Comparison of ENCODE assay signal across 11 mouse cellular contexts in the genomic region with DNA sequence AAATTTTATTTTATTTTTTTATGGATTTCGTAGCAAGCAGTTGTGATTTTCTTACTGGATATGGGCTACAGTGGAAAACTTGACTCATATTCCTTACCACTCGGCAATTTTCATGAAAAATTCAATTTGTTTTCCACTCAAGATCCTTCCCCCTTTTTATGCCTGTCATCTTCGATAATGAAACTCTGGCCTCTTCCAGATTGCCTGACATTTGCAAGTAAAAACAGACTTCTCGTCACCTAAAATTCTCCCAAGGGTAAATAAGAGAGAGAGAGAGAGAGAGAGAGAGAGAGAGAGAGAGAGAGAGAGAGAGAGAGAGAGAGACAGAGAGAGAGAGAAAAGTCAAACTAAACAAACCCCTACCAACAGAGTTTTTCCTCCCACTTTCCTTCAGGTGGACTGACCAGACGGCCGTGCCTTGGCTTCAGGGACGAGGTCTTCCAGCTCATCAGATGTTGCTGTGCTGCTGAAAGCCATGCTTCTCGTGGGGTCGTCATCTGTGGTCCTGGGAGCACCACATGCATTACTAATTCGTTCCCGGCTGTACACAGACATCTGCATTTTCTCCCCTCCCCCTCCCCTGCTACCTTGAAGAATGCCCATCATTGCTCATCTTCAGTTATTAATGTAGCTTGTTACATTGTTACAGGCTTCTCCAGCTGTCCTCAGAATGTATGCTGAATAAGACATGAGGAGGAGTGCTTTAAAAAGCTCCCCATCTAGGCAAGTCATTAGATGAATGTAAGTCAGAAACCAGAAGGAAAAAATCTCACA.
DNase-seq lines count a peak whose midpoint lies in the region; ATAC-seq and TF ChIP-seq lines count a peak whose summit lies in the region.
"Had no signal": no experiment of that assay in that cellular context is flagged by ENCODE, and none has a peak within 500 bp of the region (broad histone marks: within the 10 kb centered on the region; RNA-seq: fewer than 3 reads in every experiment).

No protein-coding gene starts in this region.

- H3K27me3 ChIP-seq in forebrain, embryonic 15.5 days: no peaks in the 10 kb centered on the region
- no peaks in the 10 kb centered on the region for H3K27me3 ChIP-seq in midbrain, embryonic 10.5 days (ENCODE audit: low read depth, poor library complexity, severe bottlenecking)

- no peaks in the 10 kb centered on the region for H3K9me3 ChIP-seq in forebrain, embryonic 15.5 days
- no peaks in the 10 kb centered on the region for H3K9me3 ChIP-seq in midbrain, embryonic 10.5 days (replicated peaks)

- peak; percentile 58 for ATAC-seq in forebrain, embryonic 15.5 days (replicated peaks)
- ATAC-seq: CD4-positive, CD25-positive, alpha-beta regulatory T cell, adult 4 months; lung, postnatal 0 days had no signal

- intact Hi-C loops in left cerebral cortex, adult 2 months (cut with DNase I): loop anchor here (5.0 kb wide), 1 partner anchor 291 kb away; no protein-coding TSS in a partner anchor

- peak overlapping the region; percentile 24; the same call in 1 of the 2 replicates for H3K4me2 ChIP-seq in forebrain, embryonic 15.5 days (replicated peaks)

- 41% methylated on average over 11 of the region's 11 CpGs for WGBS in forebrain, embryonic 15.5 days
- WGBS in midbrain, embryonic 10.5 days: 68% methylated on average over 11 of the region's 11 CpGs

- no peak for TF ChIP-seq CTCF in left cerebral cortex, adult 2 months (IDR thresholded peaks at IDR 0.05)

- peaks cover 5% of the 10 kb centered on the region for H3K4me1 ChIP-seq in forebrain, embryonic 15.5 days
- H3K4me1 ChIP-seq in midbrain, embryonic 10.5 days: peaks cover 9% of the 10 kb centered on the region

- peak overlapping the region; percentile 26; the same call in 1 of the 2 replicates for H3K27ac ChIP-seq in left cerebral cortex, adult 2 months
- peak overlapping the region; percentile 85 for H3K27ac ChIP-seq in forebrain, embryonic 15.5 days (replicated peaks)
- peak overlapping the region; percentile 33; the same call in 1 of the 2 replicates for H3K27ac ChIP-seq in midbrain, embryonic 10.5 days (replicated peaks)

- no peak overlapping the region for H3K4me3 ChIP-seq in left cerebral cortex, adult 2 months
- peak overlapping the region; percentile 18; the same call in 1 of the 2 replicates for H3K4me3 ChIP-seq in forebrain, embryonic 15.5 days
- H3K4me3 ChIP-seq in midbrain, embryonic 10.5 days: no peak overlapping the region

- no peak overlapping the region for H3K9ac ChIP-seq in forebrain, embryonic 15.5 days (replicated peaks)

- no peaks in the 10 kb centered on the region for H3K36me3 ChIP-seq in forebrain, embryonic 15.5 days
- H3K36me3 ChIP-seq in midbrain, embryonic 10.5 days: no peaks in the 10 kb centered on the region

- no peak for DNase-seq in left cerebral cortex, adult 2 months (ENCODE audit: extremely low spot score in 1 of 2, low spot score in 2 of 2)
- no peak for DNase-seq in left cerebral cortex, adult 18-20 months (ENCODE audit: low spot score in 2 of 2)
- DNase-seq in midbrain, embryonic 10.5 days (ENCODE audit: low spot score): no peak
- peak; percentile 71 for DNase-seq in retina, embryonic 14.5 days (ENCODE audit: low spot score)
- no peak for DNase-seq in lung, adult 18-20 months
- no peak for DNase-seq in thymus, adult 18-20 months
- DNase-seq: layer of hippocampus, postnatal 36 days; thymus, postnatal 4 days had no signal

Comparison
In these comparisons a context has a peak if more than half of its experiments do, and no peak if none do; other contexts are left out.
1. H3K27ac ChIP-seq: peak in every context shown above with its lines; median percentile 85 in forebrain, embryonic 15.5 days; 33 in midbrain, embryonic 10.5 days; 26 in left cerebral cortex, adult 2 months.